Mouse (Mus musculus): ENCODE data around the gene Pabpn1l. TPM values are rescaled to one million over a fixed set of nuclear protein-coding genes. Genes with fewer than 3 reads are reported as not detected.
A peak's percentile ranks its signal among the peaks of the same experiment; 100 is the strongest.

The Pabpn1l gene
- polyA plus RNA-seq, 1 experiment from 2014 or later, result not detected

DNA sequence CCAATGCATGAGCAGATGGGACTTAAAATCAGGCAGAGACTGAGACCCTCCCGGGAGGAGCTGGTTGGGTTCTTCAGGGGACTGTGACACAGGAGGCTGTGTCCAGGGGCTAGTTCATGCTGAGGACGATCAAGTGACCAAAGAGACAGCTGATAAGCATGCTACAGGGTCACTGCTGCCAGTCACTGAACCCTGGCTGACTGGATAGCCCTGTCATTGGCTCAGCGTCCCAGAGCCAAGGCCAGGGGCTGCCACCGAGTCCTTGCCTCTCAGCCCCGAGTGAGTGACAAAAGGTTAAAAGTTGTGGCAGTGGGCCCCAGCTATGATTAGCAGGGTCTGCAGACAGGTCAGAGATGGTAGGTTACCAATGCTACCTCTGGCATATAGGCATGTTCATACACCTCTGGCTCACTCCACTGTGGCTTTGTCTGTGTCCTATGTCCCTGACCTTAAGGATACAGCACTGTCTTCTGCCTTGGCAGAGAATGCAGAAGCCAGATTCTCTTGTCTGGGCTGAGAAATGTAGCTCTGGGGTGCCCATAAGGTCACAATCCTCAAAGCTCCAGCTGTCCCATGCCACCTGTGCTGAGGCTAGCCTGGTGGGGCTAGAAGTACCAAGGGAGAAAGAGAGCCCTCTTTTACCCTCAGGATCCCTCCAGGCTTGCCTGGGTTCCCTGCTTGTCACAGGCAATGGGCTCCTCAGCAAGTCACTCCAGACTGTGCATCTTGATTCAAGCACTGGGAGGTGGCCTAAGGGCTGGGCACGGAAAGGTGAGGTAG lies 21.8 kb upstream of the Pabpn1l start:
- ATAC-seq (replicated peaks; ENCODE audit: insufficient number of reproducible peaks, low FRiP score, low TSS enrichment, low read depth) (no peak), DNase-seq (ENCODE audit: low spot score) (no peak)
- H3K4me3 ChIP-seq (ENCODE audit: low read depth, low read length), result no peak overlapping the region
- no peaks in the 10 kb centered on the region for H3K9me3 ChIP-seq (replicated peaks; ENCODE audit: control insufficient read depth, low read length)
- no peaks in the 10 kb centered on the region for H3K36me3 ChIP-seq (replicated peaks; ENCODE audit: control insufficient read depth, insufficient read depth, low read depth, low read length)
- H3K27ac ChIP-seq (replicated peaks; ENCODE audit: low read depth, low read length), result no peak overlapping the region
- H3K4me1 ChIP-seq (ENCODE audit: control insufficient read depth, insufficient read depth, low read length), result peaks cover 11% of the 10 kb centered on the region
- H3K9ac ChIP-seq (replicated peaks; ENCODE audit: low read length), result no peak overlapping the region
- no peaks in the 10 kb centered on the region for H3K27me3 ChIP-seq (ENCODE audit: control insufficient read depth, insufficient read depth, low read length)
- WGBS, result 69% methylated on average over 6 of the region's 6 CpGs
- no peak overlapping the region for H3K4me2 ChIP-seq (ENCODE audit: low read depth, low read length)

DNA sequence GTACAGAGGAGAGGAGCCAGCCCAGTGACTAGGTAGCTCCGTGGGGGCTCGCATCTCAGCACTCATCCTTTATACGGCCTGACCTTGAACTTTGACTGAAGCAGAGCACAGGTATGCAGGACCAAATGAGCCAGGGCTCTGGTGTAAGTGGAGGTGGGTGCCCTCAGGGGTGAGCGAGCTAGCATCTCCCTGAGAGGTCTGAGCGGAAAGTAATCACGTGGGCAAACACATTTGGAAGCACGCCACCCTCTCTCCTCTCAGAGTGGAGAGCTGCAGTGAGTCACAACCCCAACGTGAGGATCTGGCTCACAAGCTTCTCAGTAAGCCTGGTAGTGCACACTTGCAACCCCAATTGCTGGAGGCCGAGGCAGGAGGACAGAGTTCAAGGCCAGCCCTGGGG lies 19.5 kb upstream of the Pabpn1l start:
- H3K36me3 ChIP-seq (replicated peaks; ENCODE audit: control insufficient read depth, insufficient read depth, low read depth, low read length), result no peaks in the 10 kb centered on the region
- no peaks in the 10 kb centered on the region for H3K27me3 ChIP-seq (ENCODE audit: control insufficient read depth, insufficient read depth, low read length)
- peaks cover 13% of the 10 kb centered on the region for H3K4me1 ChIP-seq (ENCODE audit: control insufficient read depth, insufficient read depth, low read length)
- no peak overlapping the region for H3K4me2 ChIP-seq (ENCODE audit: low read depth, low read length)
- WGBS, result 73% methylated on average over 9 of the region's 9 CpGs
- no peaks in the 10 kb centered on the region for H3K9me3 ChIP-seq (replicated peaks; ENCODE audit: control insufficient read depth, low read length)
- H3K27ac ChIP-seq (replicated peaks; ENCODE audit: low read depth, low read length), result no peak overlapping the region
- DNase-seq (ENCODE audit: low spot score) (no peak), ATAC-seq (replicated peaks; ENCODE audit: insufficient number of reproducible peaks, low FRiP score, low TSS enrichment, low read depth) (no peak)
- H3K4me3 ChIP-seq (ENCODE audit: low read depth, low read length), result no peak overlapping the region
- no peak overlapping the region for H3K9ac ChIP-seq (replicated peaks; ENCODE audit: low read length)

DNA sequence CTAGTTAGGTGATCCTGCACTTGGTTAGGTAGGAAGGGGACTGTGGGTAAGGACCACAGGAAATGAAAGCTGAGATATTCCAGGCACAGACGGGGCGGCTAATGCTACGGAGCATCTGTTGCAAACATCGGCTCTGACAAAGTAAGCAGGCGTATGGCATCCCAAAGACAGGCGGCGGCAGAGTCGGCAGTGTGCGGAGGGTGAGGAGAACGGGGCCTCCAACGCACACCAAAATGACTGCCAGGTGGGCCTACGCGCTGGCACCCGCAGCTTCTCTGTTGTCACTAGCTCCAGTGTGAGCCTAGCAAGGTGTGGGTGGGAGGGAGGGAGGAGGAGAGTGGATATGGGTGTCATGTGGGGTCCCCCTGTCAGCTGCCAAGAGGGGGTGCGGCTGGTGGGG lies 18.9 kb upstream of the Pabpn1l start:
- 71% methylated on average over 15 of the region's 15 CpGs for WGBS
- H3K4me1 ChIP-seq (ENCODE audit: control insufficient read depth, insufficient read depth, low read length), result peaks cover 13% of the 10 kb centered on the region
- no peak for ATAC-seq (replicated peaks; ENCODE audit: insufficient number of reproducible peaks, low FRiP score, low TSS enrichment, low read depth)
- no peak for DNase-seq (ENCODE audit: low spot score)
- H3K27ac ChIP-seq (replicated peaks; ENCODE audit: low read depth, low read length), result no peak overlapping the region
- H3K4me2 ChIP-seq (ENCODE audit: low read depth, low read length), result no peak overlapping the region
- H3K4me3 ChIP-seq (ENCODE audit: low read depth, low read length), result no peak overlapping the region
- no peak overlapping the region for H3K9ac ChIP-seq (replicated peaks; ENCODE audit: low read length)
- H3K27me3 ChIP-seq (ENCODE audit: control insufficient read depth, insufficient read depth, low read length), result no peaks in the 10 kb centered on the region
- H3K9me3 ChIP-seq (replicated peaks; ENCODE audit: control insufficient read depth, low read length), result no peaks in the 10 kb centered on the region
- H3K36me3 ChIP-seq (replicated peaks; ENCODE audit: control insufficient read depth, insufficient read depth, low read depth, low read length), result no peaks in the 10 kb centered on the region

DNA sequence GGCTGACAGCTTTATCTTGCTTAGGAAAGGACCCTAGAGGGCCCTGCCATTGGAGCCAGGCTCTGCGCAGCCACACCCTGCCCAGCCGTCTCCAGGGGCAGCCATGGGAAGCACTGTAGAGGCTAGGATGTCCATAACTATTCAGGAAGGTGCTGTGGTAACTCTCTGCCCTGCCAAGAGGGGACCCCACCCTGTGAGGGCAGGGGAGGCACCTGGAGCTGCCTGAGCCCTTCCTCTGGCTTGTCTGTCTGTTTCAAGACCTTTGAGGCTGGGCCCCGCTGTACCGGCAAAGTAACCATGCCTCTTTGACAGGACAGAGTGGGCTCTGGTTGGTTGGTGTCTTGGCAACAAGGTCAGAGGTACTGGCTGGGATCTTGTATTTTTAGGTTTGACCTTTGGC lies 18.3 kb upstream of the Pabpn1l start:
- H3K4me3 ChIP-seq (ENCODE audit: low read depth, low read length), result no peak overlapping the region
- H3K27me3 ChIP-seq (ENCODE audit: control insufficient read depth, insufficient read depth, low read length), result no peaks in the 10 kb centered on the region
- peaks cover 13% of the 10 kb centered on the region for H3K4me1 ChIP-seq (ENCODE audit: control insufficient read depth, insufficient read depth, low read length)
- H3K36me3 ChIP-seq (replicated peaks; ENCODE audit: control insufficient read depth, insufficient read depth, low read depth, low read length), result no peaks in the 10 kb centered on the region
- no peaks in the 10 kb centered on the region for H3K9me3 ChIP-seq (replicated peaks; ENCODE audit: control insufficient read depth, low read length)
- no peak overlapping the region; the same call in 1 of the 2 replicates for H3K9ac ChIP-seq (replicated peaks; ENCODE audit: low read length)
- H3K4me2 ChIP-seq (ENCODE audit: low read depth, low read length), result no peak overlapping the region
- ATAC-seq (replicated peaks; ENCODE audit: insufficient number of reproducible peaks, low FRiP score, low TSS enrichment, low read depth) (no peak), DNase-seq (ENCODE audit: low spot score) (no peak)
- no peak overlapping the region for H3K27ac ChIP-seq (replicated peaks; ENCODE audit: low read depth, low read length)
- WGBS, result 83% methylated on average over 4 of the region's 4 CpGs

DNA sequence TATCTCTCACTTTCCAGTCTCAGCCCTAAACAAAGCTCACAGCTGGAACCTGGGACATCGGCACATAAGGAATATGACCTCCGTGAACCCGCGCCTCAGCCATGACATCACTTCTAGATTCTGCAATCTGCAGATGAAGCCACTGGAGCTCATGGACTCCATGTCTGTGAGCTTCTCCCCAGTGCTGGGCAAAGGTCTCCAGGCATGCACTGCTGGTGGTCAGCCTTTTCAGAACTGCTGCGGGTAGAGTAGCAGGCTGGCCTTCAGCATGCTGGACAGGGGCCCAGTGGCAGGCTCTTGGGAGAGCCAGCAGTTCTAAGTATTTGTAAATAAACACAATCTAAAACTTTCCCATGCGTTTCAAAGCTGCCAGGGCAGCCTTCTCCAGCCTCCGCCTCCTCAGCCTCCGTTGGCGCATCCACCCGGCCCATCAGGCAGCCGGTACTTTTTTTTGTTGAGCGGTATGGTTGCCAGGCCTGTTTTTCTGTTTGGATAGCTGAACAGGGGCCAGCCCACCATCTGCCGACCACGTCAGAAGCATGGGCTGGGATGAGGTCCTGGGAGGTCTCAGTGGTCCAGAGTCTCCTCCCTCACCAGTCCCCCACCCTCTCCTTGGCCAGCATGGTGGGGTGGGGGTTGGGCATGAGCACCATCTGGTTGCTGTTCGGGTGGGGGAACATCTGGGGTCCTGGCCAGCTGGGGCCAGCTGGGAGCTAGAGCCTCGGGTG lies 17.1 kb upstream of the Pabpn1l start:
- H3K9ac ChIP-seq (replicated peaks; ENCODE audit: low read length), result no peak overlapping the region
- DNase-seq (ENCODE audit: low spot score), result peak; percentile 56
- no peak for ATAC-seq (replicated peaks; ENCODE audit: insufficient number of reproducible peaks, low FRiP score, low TSS enrichment, low read depth)
- no peak overlapping the region for H3K4me2 ChIP-seq (ENCODE audit: low read depth, low read length)
- no peak overlapping the region for H3K27ac ChIP-seq (replicated peaks; ENCODE audit: low read depth, low read length)
- H3K27me3 ChIP-seq (ENCODE audit: control insufficient read depth, insufficient read depth, low read length), result no peaks in the 10 kb centered on the region
- H3K4me1 ChIP-seq (ENCODE audit: control insufficient read depth, insufficient read depth, low read length), result peaks cover 13% of the 10 kb centered on the region
- 35% methylated on average over 16 of the region's 16 CpGs for WGBS
- no peaks in the 10 kb centered on the region for H3K9me3 ChIP-seq (replicated peaks; ENCODE audit: control insufficient read depth, low read length)
- H3K36me3 ChIP-seq (replicated peaks; ENCODE audit: control insufficient read depth, insufficient read depth, low read depth, low read length), result no peaks in the 10 kb centered on the region
- H3K4me3 ChIP-seq (ENCODE audit: low read depth, low read length), result no peak overlapping the region

DNA sequence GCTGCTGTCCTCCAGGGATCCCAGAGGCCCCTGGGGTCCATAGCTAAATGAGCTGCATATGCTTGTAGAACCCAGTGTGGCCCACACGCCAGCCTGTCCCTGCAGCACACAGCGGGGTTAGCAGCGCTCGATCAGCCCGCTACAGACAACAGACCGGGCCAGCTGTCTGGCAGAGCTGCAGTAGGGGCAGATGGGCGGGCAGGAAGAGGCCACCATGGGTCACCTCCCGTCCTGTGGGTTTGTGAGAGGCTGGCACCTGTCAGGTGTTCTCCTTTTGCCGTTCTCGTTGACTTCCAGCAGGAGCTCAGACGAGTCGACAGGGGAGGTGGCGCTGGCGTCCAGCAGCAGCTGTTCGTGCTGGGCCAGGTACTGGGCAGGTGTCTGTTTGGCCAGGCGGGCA lies 16.1 kb upstream of the Pabpn1l start:
- peaks cover 13% of the 10 kb centered on the region for H3K4me1 ChIP-seq (ENCODE audit: control insufficient read depth, insufficient read depth, low read length)
- no peak overlapping the region for H3K9ac ChIP-seq (replicated peaks; ENCODE audit: low read length)
- no peaks in the 10 kb centered on the region for H3K9me3 ChIP-seq (replicated peaks; ENCODE audit: control insufficient read depth, low read length)
- H3K4me2 ChIP-seq (ENCODE audit: low read depth, low read length), result no peak overlapping the region
- no peaks in the 10 kb centered on the region for H3K27me3 ChIP-seq (ENCODE audit: control insufficient read depth, insufficient read depth, low read length)
- no peak for DNase-seq (ENCODE audit: low spot score)
- 73% methylated on average over 16 of the region's 16 CpGs for WGBS
- no peak for ATAC-seq (replicated peaks; ENCODE audit: insufficient number of reproducible peaks, low FRiP score, low TSS enrichment, low read depth)
- no peaks in the 10 kb centered on the region for H3K36me3 ChIP-seq (replicated peaks; ENCODE audit: control insufficient read depth, insufficient read depth, low read depth, low read length)
- no peak overlapping the region for H3K4me3 ChIP-seq (ENCODE audit: low read depth, low read length)
- H3K27ac ChIP-seq (replicated peaks; ENCODE audit: low read depth, low read length), result no peak overlapping the region

DNA sequence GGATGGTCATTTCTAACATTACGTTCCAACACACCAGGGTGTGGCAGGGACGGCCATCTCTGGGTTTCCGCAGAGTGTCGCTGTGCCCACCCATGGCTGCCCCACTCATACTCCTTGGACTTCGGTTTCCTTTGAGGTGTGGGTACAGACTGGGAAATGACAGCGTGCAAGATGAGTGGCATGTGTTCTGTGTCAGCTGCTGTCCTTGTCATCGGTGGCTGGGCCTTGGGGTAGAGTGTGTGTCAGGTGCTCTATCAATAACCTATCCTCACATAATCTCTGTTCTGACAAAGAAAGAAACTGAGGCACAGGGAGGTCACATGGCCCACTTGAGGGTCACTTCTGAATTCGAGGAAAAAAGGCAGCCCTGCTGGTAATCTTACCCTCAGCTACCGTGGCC lies 14.7 kb upstream of the Pabpn1l start:
- H3K27ac ChIP-seq (replicated peaks; ENCODE audit: low read depth, low read length), result no peak overlapping the region
- H3K36me3 ChIP-seq (replicated peaks; ENCODE audit: control insufficient read depth, insufficient read depth, low read depth, low read length), result no peaks in the 10 kb centered on the region
- H3K4me1 ChIP-seq (ENCODE audit: control insufficient read depth, insufficient read depth, low read length), result peaks cover 13% of the 10 kb centered on the region
- H3K4me3 ChIP-seq (ENCODE audit: low read depth, low read length), result no peak overlapping the region
- no peaks in the 10 kb centered on the region for H3K27me3 ChIP-seq (ENCODE audit: control insufficient read depth, insufficient read depth, low read length)
- DNase-seq (ENCODE audit: low spot score) (no peak), ATAC-seq (replicated peaks; ENCODE audit: insufficient number of reproducible peaks, low FRiP score, low TSS enrichment, low read depth) (no peak)
- 84% methylated on average over 9 of the region's 9 CpGs for WGBS
- H3K9me3 ChIP-seq (replicated peaks; ENCODE audit: control insufficient read depth, low read length), result no peaks in the 10 kb centered on the region
- H3K4me2 ChIP-seq (ENCODE audit: low read depth, low read length), result no peak overlapping the region
- H3K9ac ChIP-seq (replicated peaks; ENCODE audit: low read length), result no peak overlapping the region

DNA sequence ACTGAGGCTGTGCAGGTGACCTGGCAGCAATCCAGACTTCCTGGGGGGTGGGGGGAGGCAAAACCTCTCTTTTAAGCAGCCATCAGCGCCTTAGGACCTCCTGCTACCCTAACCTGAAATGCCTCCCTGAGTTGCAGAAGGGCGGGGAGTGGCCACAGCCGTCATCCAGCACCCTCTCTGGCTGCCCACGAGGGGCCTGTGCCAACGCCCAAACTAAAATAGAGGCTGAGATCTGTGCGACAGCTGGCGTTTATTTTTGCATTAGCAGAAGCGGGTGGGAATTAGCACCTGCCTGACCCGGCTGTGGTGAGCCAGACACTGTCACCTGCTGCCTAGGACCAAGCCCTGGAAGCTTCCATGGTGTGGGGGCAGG lies 14.2 kb upstream of the Pabpn1l start:
- Histone ChIP-seq H3K4me3 (ENCODE audit: low read depth, low read length) (no peak overlapping the region), H3K4me1 (ENCODE audit: control insufficient read depth, insufficient read depth, low read length) (peaks cover 13% of the 10 kb centered on the region), H3K4me2 (ENCODE audit: low read depth, low read length) (no peak overlapping the region), H3K27me3 (ENCODE audit: control insufficient read depth, insufficient read depth, low read length) (no peaks in the 10 kb centered on the region), H3K27ac (replicated peaks; ENCODE audit: low read depth, low read length) (no peak overlapping the region), H3K9ac (replicated peaks; ENCODE audit: low read length) (no peak overlapping the region), H3K36me3 (replicated peaks; ENCODE audit: control insufficient read depth, insufficient read depth, low read depth, low read length) (no peaks in the 10 kb centered on the region), H3K9me3 (replicated peaks; ENCODE audit: control insufficient read depth, low read length) (no peaks in the 10 kb centered on the region)
- WGBS, result 57% methylated on average over 9 of the region's 9 CpGs
- DNase-seq (ENCODE audit: low spot score), result no peak
- no peak for ATAC-seq (replicated peaks; ENCODE audit: insufficient number of reproducible peaks, low FRiP score, low TSS enrichment, low read depth)
